Mouse (Mus musculus): ENCODE measurements around the gene Snx29.

Gene Snx29

GRCm38 (mm10) chr16:11638739-11639138, 316.0 kb downstream of the Snx29 start:
- no peak for DNase-seq (ENCODE audit: low spot score)

GRCm38 (mm10) chr16:11639936-11640335, 317.2 kb downstream of the Snx29 start:
- DNase-seq (ENCODE audit: low spot score), result no peak

GRCm38 (mm10) chr16:11643603-11644002, 320.9 kb downstream of the Snx29 start:
- no peak for DNase-seq (ENCODE audit: low spot score)

GRCm38 (mm10) chr16:11644399-11644798, 321.7 kb downstream of the Snx29 start:
- no peak for DNase-seq (ENCODE audit: low spot score)

- no peak for DNase-seq (ENCODE audit: low spot score)
Observed at GRCm38 (mm10) chr16:11645668-11646067, 323.0 kb downstream of the Snx29 start.

GRCm38 (mm10) chr16:11646745-11647289, 324.1 kb downstream of the Snx29 start:
- no peak for DNase-seq (ENCODE audit: low spot score)

- DNase-seq (ENCODE audit: low spot score), result peak; percentile 57
Observed at GRCm38 (mm10) chr16:11648169-11648688, 325.5 kb downstream of the Snx29 start.

- no peak for DNase-seq (ENCODE audit: low spot score)
Observed at GRCm38 (mm10) chr16:11652686-11653366, 330.1 kb downstream of the Snx29 start.

- no peak for DNase-seq (ENCODE audit: low spot score)
Observed at GRCm38 (mm10) chr16:11655893-11656292, 333.2 kb downstream of the Snx29 start.

GRCm38 (mm10) chr16:11657111-11657510, 334.4 kb downstream of the Snx29 start:
- no peak for DNase-seq (ENCODE audit: low spot score)

- no peak for DNase-seq (ENCODE audit: low spot score)
Observed at GRCm38 (mm10) chr16:11659111-11659720, 336.5 kb downstream of the Snx29 start.

GRCm38 (mm10) chr16:11664896-11665705, 342.4 kb downstream of the Snx29 start:
- no peak for DNase-seq (ENCODE audit: low spot score)

GRCm38 (mm10) chr16:11665869-11666268, 343.2 kb downstream of the Snx29 start:
- no peak for DNase-seq (ENCODE audit: low spot score)

GRCm38 (mm10) chr16:11668375-11668774, 345.7 kb downstream of the Snx29 start:
- no peak for DNase-seq (ENCODE audit: low spot score)

GRCm38 (mm10) chr16:11668878-11669277, 346.2 kb downstream of the Snx29 start:
- DNase-seq (ENCODE audit: low spot score), result no peak

- no peak for DNase-seq (ENCODE audit: low spot score)
Observed at GRCm38 (mm10) chr16:11670251-11670970, 347.7 kb downstream of the Snx29 start.

GRCm38 (mm10) chr16:11670971-11671310, 348.2 kb downstream of the Snx29 start:
- no peak for DNase-seq (ENCODE audit: low spot score)

GRCm38 (mm10) chr16:11676006-11676405, 353.3 kb downstream of the Snx29 start:
- DNase-seq (ENCODE audit: low spot score), result no peak

GRCm38 (mm10) chr16:11685264-11685663, 362.6 kb downstream of the Snx29 start:
- DNase-seq (ENCODE audit: low spot score), result no peak

- no peak for DNase-seq (ENCODE audit: low spot score)
Observed at GRCm38 (mm10) chr16:11685735-11686340, 363.1 kb downstream of the Snx29 start.

GRCm38 (mm10) chr16:11687836-11688235, 365.1 kb downstream of the Snx29 start:
- DNase-seq (ENCODE audit: low spot score), result no peak
